In genomic region chr4:109241221-109241620, GRCm38 (mm10) we compare ENCODE assay signal across 13 mouse cellular contexts. TPM values are rescaled to one million over a fixed set of nuclear protein-coding genes. Genes with fewer than 3 reads are reported as not detected.
DNase-seq lines count a peak whose midpoint lies in the region; ATAC-seq and TF ChIP-seq lines count a peak whose summit lies in the region.
"Had no signal": no experiment of that assay in that cellular context is flagged by ENCODE, and none has a peak within 500 bp of the region (broad histone marks: within the 10 kb centered on the region; RNA-seq: fewer than 3 reads in every experiment).

No protein-coding gene starts in this region.

- intact Hi-C loops in heart, postnatal 36 days (cut with DNase I) = no loop called here

- no peak overlapping the region for H3K4me3 ChIP-seq in testis, adult 2 months (ENCODE audit: control insufficient read depth, low read depth, low read length)
- H3K4me3 ChIP-seq: heart, embryonic 12.5 days; neural tube, embryonic 12.5 days had no signal

- no peaks in the 10 kb centered on the region for H3K36me3 ChIP-seq in testis, adult 2 months (ENCODE audit: control insufficient read depth, insufficient read depth, low read length)
- H3K36me3 ChIP-seq: heart, embryonic 12.5 days; neural tube, embryonic 12.5 days had no signal

- no peak for TF ChIP-seq POLR2A in testis, adult 2 months (IDR thresholded peaks at IDR 0.05; ENCODE audit: control insufficient read depth, low read depth, low read length)

- DNase-seq in heart, adult 18-20 months = peak; percentile 39
- no peak for DNase-seq in heart, postnatal 36 days
- DNase-seq in testis, postnatal 14 days (ENCODE audit: low spot score) = no peak
- DNase-seq in forelimb bud, embryonic 11.5 days (ENCODE audit: low read depth, low spot score) = peak; percentile 27
- no peak for DNase-seq in left cerebral cortex, adult 9 months (ENCODE audit: low spot score in 2 of 2)
- no peak for DNase-seq in lung, postnatal 4 days
- DNase-seq: spleen, adult 18-20 months had no signal

- peaks cover 7% of the 10 kb centered on the region for H3K4me1 ChIP-seq in testis, adult 2 months (ENCODE audit: control insufficient read depth, insufficient read depth, low read length)

- ATAC-seq in CD4-positive, CD25-positive, alpha-beta regulatory T cell, adult 4 months = no peak
- ATAC-seq: inflammation-experienced regulatory T-cells, adult 6 months had no signal

- TF ChIP-seq CTCF in testis, adult 2 months (IDR thresholded peaks at IDR 0.05; ENCODE audit: control insufficient read depth, insufficient read depth, insufficient replicate concordance, low read depth, low read length) = no peak

- H3K27ac ChIP-seq in testis, adult 2 months (ENCODE audit: control insufficient read depth, insufficient read depth, low read depth, low read length) = peak overlapping the region; percentile 51; the same call in 1 of the 2 replicates
- H3K27ac ChIP-seq: liver, embryonic 14.5 days; neural tube, embryonic 12.5 days had no signal

- no peaks in the 10 kb centered on the region for H3K27me3 ChIP-seq in testis, adult 2 months (ENCODE audit: control insufficient read depth, insufficient read depth, low read length)
- H3K27me3 ChIP-seq: heart, embryonic 12.5 days; neural tube, embryonic 12.5 days had no signal

RNA-seq across cellular contexts. Expression of gene Calr4, which starts 6.9 kb away (rescaled TPM):
- total RNA-seq in heart, adult 18-20 months (2021) = not detected
- not detected for total RNA-seq in heart, postnatal 36 days (2021)
- polyA plus RNA-seq in testis, adult 2 months (2012; rRNA removed) = 1.8 and 2.4 TPM in 2 replicates
- not detected for polyA plus RNA-seq in CD4-positive, CD25-positive, alpha-beta regulatory T cell, adult 4 months (2017; shearing (Covaris generic))
- polyA plus RNA-seq: inflammation-experienced regulatory T-cells, adult 6 months had no signal

RNA-seq across cellular contexts. Expression of gene Eps15, which starts 38.8 kb away (rescaled TPM):
- total RNA-seq in heart, adult 18-20 months (2021) = 10 to 100 TPM; 45.1 to 49.7 TPM
- total RNA-seq in heart, postnatal 36 days (2021) = 10 to 100 TPM; 45.7 to 51.3 TPM
- polyA plus RNA-seq in testis, adult 2 months (2012; rRNA removed) = 36.4 and 39.4 TPM in 2 replicates
- polyA plus RNA-seq in CD4-positive, CD25-positive, alpha-beta regulatory T cell, adult 4 months (2017; shearing (Covaris generic)) = 10 to 100 TPM; 77.7 to 82.2 TPM

RNA-seq across cellular contexts. Expression of gene Osbpl9, which starts 39.1 kb away (rescaled TPM):
- 100 to 1,000 TPM in 1 of 2 experiments, 10 to 100 TPM in 1; 97.4 to 100 TPM for total RNA-seq in heart, adult 18-20 months (2021)
- total RNA-seq in heart, postnatal 36 days (2021) = 100 to 1,000 TPM in 1 of 2 experiments, 10 to 100 TPM in 1; 97.8 to 104 TPM
- polyA plus RNA-seq in testis, adult 2 months (2012; rRNA removed) = 90.5 and 100 TPM in 2 replicates
- polyA plus RNA-seq in CD4-positive, CD25-positive, alpha-beta regulatory T cell, adult 4 months (2017; shearing (Covaris generic)) = 100 to 1,000 TPM in 1 of 2 experiments, 10 to 100 TPM in 1; 99.7 to 109 TPM

Comparison
In these comparisons a context has a peak if more than half of its experiments do, and no peak if none do; other contexts are left out.
1. DNase-seq: peak in heart, adult 18-20 months (2 of 2) and forelimb bud, embryonic 11.5 days (single experiment); none in heart, postnatal 36 days (0 of 2), testis, postnatal 14 days (single experiment), left cerebral cortex, adult 9 months (0 of 2) and lung, postnatal 4 days (0 of 2).